In genomic region chr11:69236926-69237260, GRCm38 (mm10) we compare ENCODE assay signal across 9 mouse cellular contexts. TPM values are rescaled to one million over a fixed set of nuclear protein-coding genes. Genes with fewer than 3 reads are reported as not detected.
DNase-seq lines count a peak whose midpoint lies in the region; ATAC-seq and TF ChIP-seq lines count a peak whose summit lies in the region.
"Had no signal": no experiment of that assay in that cellular context is flagged by ENCODE, and none has a peak within 500 bp of the region (broad histone marks: within the 10 kb centered on the region; RNA-seq: fewer than 3 reads in every experiment).

Gene Gucy2e, minus strand, starts transcription at chr11:69237036.

- peak within 1 kb of the TSS; percentile 61 for H3K4me2 ChIP-seq in liver, embryonic 13.5 days
- peak within 1 kb of the TSS; percentile 59 for H3K4me2 ChIP-seq in stomach, embryonic 16.5 days (ENCODE audit: low read depth, low read length)

- no peak for TF ChIP-seq POLR2A in spleen, adult 2 months (IDR thresholded peaks at IDR 0.05; ENCODE audit: low read depth, low read length)

- no peak for TF ChIP-seq CTCF in spleen, adult 2 months (IDR thresholded peaks at IDR 0.05; ENCODE audit: extremely low read depth, insufficient read depth, insufficient read length, insufficient replicate concordance)

- DNase-seq in embryo, embryonic 10 days (ENCODE audit: low spot score) = peak; percentile 20
- no peak for DNase-seq in embryo, embryonic 11 days
- DNase-seq in spleen, adult 2 months (ENCODE audit: low read depth in 1 of 2, low spot score in 2 of 2) = no peak
- DNase-seq in spleen, postnatal 4 days (ENCODE audit: low spot score in 2 of 2) = no peak
- no peak for DNase-seq in liver, embryonic 13.5 days
- DNase-seq in left cerebral cortex, adult 18-20 months (ENCODE audit: low spot score in 2 of 2) = no peak
- DNase-seq in left cerebral cortex, adult 8-10 months (ENCODE audit: low spot score in 2 of 2) = no peak
- DNase-seq: left cerebral cortex, postnatal 4 days had no signal

- H3K4me1 ChIP-seq in spleen, adult 2 months (ENCODE audit: control insufficient read depth, insufficient read depth, insufficient read length) = peaks cover 5% of the 10 kb centered on the region; the same call in 1 of the 2 replicates
- H3K4me1 ChIP-seq in liver, embryonic 13.5 days (replicated peaks) = peaks cover 16% of the 10 kb centered on the region
- H3K4me1 ChIP-seq in stomach, embryonic 16.5 days (ENCODE audit: control insufficient read depth, insufficient read depth, low read length) = peaks cover 5% of the 10 kb centered on the region

- no peaks in the 10 kb centered on the region for H3K36me3 ChIP-seq in spleen, adult 2 months (ENCODE audit: control insufficient read depth, insufficient read depth, low read length)
- no peaks in the 10 kb centered on the region for H3K36me3 ChIP-seq in liver, embryonic 13.5 days
- no peaks in the 10 kb centered on the region for H3K36me3 ChIP-seq in stomach, embryonic 16.5 days (ENCODE audit: control insufficient read depth, insufficient read depth, low read length)

- 53% methylated on average over 13 of the region's 13 CpGs for WGBS in spleen, adult 2 months
- 21% methylated on average over 13 of the region's 13 CpGs for WGBS in liver, embryonic 13.5 days (ENCODE audit: insufficient replicate concordance)
- WGBS in stomach, embryonic 16.5 days = 24% methylated on average over 13 of the region's 13 CpGs

- H3K4me3 ChIP-seq in spleen, adult 2 months (ENCODE audit: extremely low read depth, insufficient read depth, insufficient read length) = peak within 1 kb of the TSS; percentile 38; the same call in 1 of the 2 replicates
- H3K4me3 ChIP-seq in liver, embryonic 13.5 days (replicated peaks) = peak within 1 kb of the TSS; percentile 36
- H3K4me3 ChIP-seq in stomach, embryonic 16.5 days (replicated peaks; ENCODE audit: low read length) = peak within 1 kb of the TSS; percentile 42

- H3K27ac ChIP-seq in spleen, adult 2 months (ENCODE audit: insufficient read depth, low read length) = no peak within 1 kb of the TSS
- H3K27ac ChIP-seq in liver, embryonic 13.5 days = no peak within 1 kb of the TSS
- H3K27ac ChIP-seq in stomach, embryonic 16.5 days (ENCODE audit: low read length) = no peak within 1 kb of the TSS

- peaks cover 15% of the 10 kb centered on the region for H3K27me3 ChIP-seq in spleen, adult 2 months (ENCODE audit: control insufficient read depth, insufficient read depth, low read length)
- H3K27me3 ChIP-seq in liver, embryonic 13.5 days = peaks cover 73% of the 10 kb centered on the region
- peaks cover 23% of the 10 kb centered on the region for H3K27me3 ChIP-seq in stomach, embryonic 16.5 days (ENCODE audit: control insufficient read depth, insufficient read depth, low read length)

- H3K9ac ChIP-seq in liver, embryonic 13.5 days = no peak within 1 kb of the TSS
- peak within 1 kb of the TSS; percentile 64 for H3K9ac ChIP-seq in stomach, embryonic 16.5 days (ENCODE audit: low read length)

- ATAC-seq in liver, embryonic 13.5 days (ENCODE audit: low read depth) = no peak
- ATAC-seq in stomach, embryonic 16.5 days (ENCODE audit: insufficient read depth, low FRiP score) = no peak

- H3K9me3 ChIP-seq in liver, embryonic 13.5 days (replicated peaks) = no peaks in the 10 kb centered on the region
- H3K9me3 ChIP-seq in stomach, embryonic 16.5 days (replicated peaks; ENCODE audit: control insufficient read depth, low read length) = no peaks in the 10 kb centered on the region

RNA-seq across cellular contexts. Expression of gene Gucy2e, which starts in this region (rescaled TPM):
- polyA plus RNA-seq in spleen, adult 2 months (2012; rRNA removed) = 0.02 and 0.04 TPM in 2 replicates
- not detected in 2 replicates for polyA plus RNA-seq in liver, embryonic 13.5 days (2015; fragmentation: Nextera tagmentation; extraction: Ambion mirVana)
- polyA plus RNA-seq in stomach, embryonic 16.5 days (2015; fragmentation: Nextera tagmentation; extraction: Ambion mirVana) = not detected in 2 replicates
- 1 to 10 TPM; 1.2 TPM for total RNA-seq in left cerebral cortex, adult 18-20 months (2021)
- total RNA-seq in left cerebral cortex, adult 8-10 months (2022) = 1 to 10 TPM; 1.3 to 1.8 (median 1.5) TPM
